Mouse (Mus musculus) neural tube, embryonic 13.5 days (tissue): Measurements from ENCODE around the gene Trex1. TPM values are rescaled to one million over a fixed set of nuclear protein-coding genes. Genes with fewer than 3 reads are reported as not detected.

Experiments
- ATAC-seq: fragments of 200-750 bp; cut with Nextera tagmentation; 2 replicates; pipeline ENCODE4 v1.8.0; 2017; ENCODE audit warnings: low read depth, mild to moderate bottlenecking, moderate TSS enrichment, moderate library complexity
- H3K27ac ChIP-seq: fragments of 300-500 bp; sonication (generic); replicated peaks from 2 replicates; pipeline ENCODE4 v1.5.1; 2015; ENCODE audit warnings: moderate library complexity, mild to moderate bottlenecking, inconsistent platforms
- H3K27me3 ChIP-seq: fragments of 300-500 bp; sonication (generic); 2 replicates; pipeline ENCODE4 v1.6.1; 2015; ENCODE audit warnings: mild to moderate bottlenecking, inconsistent platforms
- H3K36me3 ChIP-seq: fragments of 300-500 bp; sonication (generic); 2 replicates; pipeline ENCODE4 v1.6.1; 2015; ENCODE audit warnings: mild to moderate bottlenecking, inconsistent platforms
- H3K4me1 ChIP-seq: fragments of 300-500 bp; sonication (generic); replicated peaks from 2 replicates; pipeline ENCODE4 v1.6.1; 2015; ENCODE audit warnings: inconsistent platforms
- H3K4me2 ChIP-seq: fragments of 300-500 bp; sonication (generic); 2 replicates; pipeline ENCODE4 v1.6.1; 2015; ENCODE audit warnings: inconsistent platforms, mild to moderate bottlenecking, moderate library complexity
- H3K4me3 ChIP-seq: fragments of 300-500 bp; sonication (generic); 2 replicates; pipeline ENCODE4 v1.5.1; 2015; ENCODE audit warnings: mild to moderate bottlenecking, inconsistent platforms
- H3K9ac ChIP-seq: fragments of 300-500 bp; sonication (generic); 2 replicates; pipeline ENCODE4 v1.6.1; 2015; ENCODE audit warnings: moderate library complexity, mild to moderate bottlenecking, inconsistent platforms
- H3K9me3 ChIP-seq: fragments of 300-500 bp; sonication (generic); 2 replicates; pipeline ENCODE4 v1.6.1; 2016; ENCODE audit warnings: inconsistent platforms
- WGBS: fragments of 180-500 bp; shearing (Covaris S2); methylation state at CpG from one replicate; pipeline ENCODE4 v1.1.7; 2015; 5-methylcytosine and 5-hydroxymethylcytosine counted together
- polyA plus RNA-seq: library from polyadenylated mRNA; unstranded; fragments of >200 nt; fragmentation: Nextera tagmentation; extraction: Ambion mirVana; gene quantifications from 2 replicates; pipeline ENCODE4 v1.2.1, GENCODE M21; 2015

Trex1 gene
- polyA plus RNA-seq, 1 experiment from 2014 or later, result 12.4 TPM

- Histone ChIP-seq H3K4me2 (no peak overlapping the region), H3K9ac (no peak overlapping the region), H3K27ac (no peak overlapping the region), H3K4me3 (no peak overlapping the region), H3K36me3 (no peaks in the 10 kb centered on the region), H3K9me3 (no peaks in the 10 kb centered on the region), H3K4me1 (no peaks in the 10 kb centered on the region), H3K27me3 (no peaks in the 10 kb centered on the region)
- 31% methylated on average over 5 of the region's 5 CpGs for WGBS
- ATAC-seq, result no peak
Observed at GRCm38 (mm10) chr9:109046306-109046705, 13.2 kb downstream of the Trex1 start.

DNA sequence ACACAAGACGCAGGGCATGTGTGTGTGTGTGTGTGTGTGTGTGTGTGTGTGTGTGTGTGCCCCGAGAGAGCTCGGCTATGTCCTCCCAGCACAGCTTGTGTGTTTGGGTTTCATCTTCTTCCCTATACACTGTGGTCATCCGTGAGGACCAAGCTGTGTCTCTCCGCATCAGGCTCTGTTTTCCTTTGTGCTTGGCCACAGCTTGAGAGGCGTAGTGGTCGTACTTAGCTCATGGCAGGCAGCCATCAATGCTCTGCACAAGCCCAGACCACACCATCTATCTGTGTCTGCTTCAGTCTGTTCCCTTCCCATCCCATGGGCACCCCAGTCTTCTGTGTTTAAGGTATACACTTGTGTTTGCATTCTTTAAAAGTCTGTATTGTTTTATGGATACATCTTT, 18.2 kb downstream of the Trex1 start:
- Histone ChIP-seq H3K36me3 (no peaks in the 10 kb centered on the region), H3K4me3 (no peak overlapping the region), H3K4me2 (no peak overlapping the region), H3K9me3 (no peaks in the 10 kb centered on the region), H3K27ac (no peak overlapping the region), H3K27me3 (0 out of 2 replicates have a peak, but pooled peaks cover 5% of the 10 kb centered on the region), H3K9ac (no peak overlapping the region), H3K4me1 (peaks cover 16% of the 10 kb centered on the region)
- no peak for ATAC-seq
- 77% methylated on average over 6 of the region's 7 CpGs for WGBS

DNA sequence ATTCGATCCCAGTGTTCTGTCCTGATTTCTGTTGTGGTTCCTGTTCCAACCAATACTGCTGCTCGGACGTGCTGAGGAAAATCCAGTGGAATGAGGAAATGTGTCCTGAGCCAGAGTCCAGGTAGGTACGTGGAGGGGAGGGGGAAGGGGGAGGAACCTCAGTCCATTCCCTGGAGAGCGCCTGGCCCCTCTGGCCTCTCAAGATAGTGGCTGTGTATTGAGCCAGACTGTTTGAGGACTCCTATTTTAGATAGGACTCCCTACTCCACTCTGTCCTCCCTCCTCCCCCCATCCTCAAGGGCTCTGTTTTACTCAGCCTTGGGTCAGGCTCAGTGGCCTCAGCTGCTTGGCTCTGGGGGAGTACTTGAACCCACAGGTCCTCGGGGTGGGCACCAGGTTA, 18.6 kb downstream of the Trex1 start:
- H3K9me3 ChIP-seq, result no peaks in the 10 kb centered on the region
- peaks cover 16% of the 10 kb centered on the region for H3K4me1 ChIP-seq
- H3K4me3 ChIP-seq, result no peak overlapping the region
- ATAC-seq, result no peak
- H3K27me3 ChIP-seq, result 0 out of 2 replicates have a peak, but pooled peaks cover 5% of the 10 kb centered on the region
- H3K27ac ChIP-seq, result no peak overlapping the region
- no peak overlapping the region for H3K9ac ChIP-seq
- 78% methylated on average over 6 of the region's 6 CpGs for WGBS
- no peak overlapping the region for H3K4me2 ChIP-seq
- no peaks in the 10 kb centered on the region for H3K36me3 ChIP-seq

GRCm38 (mm10) chr9:109040216-109040615, 19.3 kb downstream of the Trex1 start:
- WGBS, result 87% methylated on average over 8 of the region's 8 CpGs
- Histone ChIP-seq H3K4me1 (peaks cover 16% of the 10 kb centered on the region), H3K4me3 (no peak overlapping the region), H3K4me2 (no peak overlapping the region), H3K27ac (no peak overlapping the region), H3K27me3 (0 out of 2 replicates have a peak, but pooled peaks cover 5% of the 10 kb centered on the region), H3K9ac (no peak overlapping the region), H3K9me3 (no peaks in the 10 kb centered on the region), H3K36me3 (no peaks in the 10 kb centered on the region)
- ATAC-seq, result no peak

GRCm38 (mm10) chr9:109039681-109040080, 19.9 kb downstream of the Trex1 start:
- WGBS, result 80% methylated on average over 4 of the region's 4 CpGs
- H3K9me3 ChIP-seq, result no peaks in the 10 kb centered on the region
- H3K27me3 ChIP-seq, result 0 out of 2 replicates have a peak, but pooled peaks cover 5% of the 10 kb centered on the region
- no peak overlapping the region for H3K27ac ChIP-seq
- H3K4me3 ChIP-seq, result no peak overlapping the region
- H3K4me1 ChIP-seq, result peaks cover 16% of the 10 kb centered on the region
- no peak overlapping the region for H3K4me2 ChIP-seq
- no peak overlapping the region for H3K9ac ChIP-seq
- ATAC-seq, result no peak
- H3K36me3 ChIP-seq, result no peaks in the 10 kb centered on the region

- Histone ChIP-seq H3K9me3 (no peaks in the 10 kb centered on the region), H3K4me2 (peak overlapping the region; percentile 83), H3K9ac (peak overlapping the region; percentile 76), H3K4me3 (peak overlapping the region; percentile 60), H3K4me1 (peaks cover 16% of the 10 kb centered on the region), H3K27ac (0 out of 2 replicates have a peak overlapping the region, but pooled peaks have one; percentile 42), H3K27me3 (0 out of 2 replicates have a peak, but pooled peaks cover 5% of the 10 kb centered on the region), H3K36me3 (no peaks in the 10 kb centered on the region)
- 0 out of 2 replicates have a peak, but pooled peaks have one; percentile 47 for ATAC-seq
- 22% methylated on average over 8 of the region's 8 CpGs for WGBS
Observed at GRCm38 (mm10) chr9:109038901-109039364, 20.6 kb downstream of the Trex1 start.

- under 1% methylated on average over 40 of the region's 40 CpGs for WGBS
- Histone ChIP-seq H3K9ac (peak within 1 kb of the TSS; percentile 76), H3K27ac (0 out of 2 replicates have a peak within 1 kb of the TSS, but pooled peaks have one; percentile 42), H3K36me3 (no peaks in the 10 kb centered on the region), H3K4me3 (peak within 1 kb of the TSS; percentile 60), H3K9me3 (no peaks in the 10 kb centered on the region), H3K27me3 (0 out of 2 replicates have a peak, but pooled peaks cover 5% of the 10 kb centered on the region), H3K4me1 (peaks cover 16% of the 10 kb centered on the region), H3K4me2 (peak within 1 kb of the TSS; percentile 83)
- ATAC-seq, result peak; percentile 83
Observed at GRCm38 (mm10) chr9:109038086-109038895, 21.2 kb downstream of the Trex1 start, which contains the start of gene Shisa5. Gene Shisa5, plus strand, starts transcription at chr9:109038565.

DNA sequence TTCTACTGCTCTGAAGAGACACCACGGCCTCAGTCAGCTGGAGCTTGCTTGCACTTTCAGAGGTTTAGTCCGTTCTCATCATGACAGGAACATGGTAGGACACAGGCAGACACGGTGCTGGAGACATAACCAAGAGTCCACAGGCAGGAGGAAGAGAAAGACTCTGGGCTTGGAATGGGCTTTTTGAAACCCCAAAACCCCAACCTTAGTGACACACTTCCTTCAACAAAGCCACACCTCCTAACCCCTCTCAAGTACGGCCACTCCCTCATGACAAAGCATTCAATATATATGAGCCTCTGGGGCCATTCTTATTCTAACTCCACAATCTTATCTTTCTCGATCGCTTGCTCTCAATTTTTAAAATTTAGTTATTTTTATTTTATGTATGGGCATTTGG, 27.1 kb downstream of the Trex1 start:
- Histone ChIP-seq H3K4me2 (no peak overlapping the region), H3K4me3 (no peak overlapping the region), H3K9me3 (no peaks in the 10 kb centered on the region), H3K36me3 (peaks cover 18% of the 10 kb centered on the region), H3K4me1 (no peaks in the 10 kb centered on the region), H3K27ac (no peak overlapping the region), H3K27me3 (no peaks in the 10 kb centered on the region), H3K9ac (no peak overlapping the region)
- no peak for ATAC-seq
- WGBS, result 85% methylated on average over 6 of the region's 6 CpGs

DNA sequence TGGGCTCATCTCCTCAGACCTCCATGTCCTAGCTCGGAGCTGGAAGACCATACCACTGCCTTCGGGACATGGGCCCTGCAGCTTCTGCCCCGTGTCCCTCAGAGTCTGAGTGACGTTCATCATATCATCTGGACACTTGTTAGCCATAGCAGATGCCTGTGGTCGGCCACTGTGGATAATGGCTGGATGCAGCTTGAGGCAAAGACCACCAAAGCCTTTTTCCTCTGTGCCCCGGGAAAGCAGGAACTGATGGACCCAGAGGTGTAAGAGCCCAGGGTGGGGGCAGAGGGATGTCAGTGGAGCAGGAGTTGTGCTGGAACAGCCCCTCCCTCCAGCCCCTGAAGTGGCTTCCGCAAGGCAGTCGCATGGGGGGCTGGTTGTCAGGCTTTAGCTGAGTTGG, 27.8 kb downstream of the Trex1 start:
- Histone ChIP-seq H3K36me3 (peaks cover 24% of the 10 kb centered on the region), H3K9ac (no peak overlapping the region), H3K9me3 (no peaks in the 10 kb centered on the region), H3K4me2 (no peak overlapping the region), H3K27me3 (no peaks in the 10 kb centered on the region), H3K4me3 (no peak overlapping the region), H3K4me1 (no peaks in the 10 kb centered on the region), H3K27ac (no peak overlapping the region)
- no peak for ATAC-seq
- WGBS, result 84% methylated on average over 8 of the region's 8 CpGs

GRCm38 (mm10) chr9:109031001-109031400, 28.5 kb downstream of the Trex1 start:
- no peak for ATAC-seq
- Histone ChIP-seq H3K27ac (no peak overlapping the region), H3K4me3 (no peak overlapping the region), H3K4me2 (no peak overlapping the region), H3K4me1 (no peaks in the 10 kb centered on the region), H3K9me3 (no peaks in the 10 kb centered on the region), H3K27me3 (no peaks in the 10 kb centered on the region), H3K36me3 (peaks cover 24% of the 10 kb centered on the region), H3K9ac (no peak overlapping the region)
- WGBS, result 90% methylated on average over 7 of the region's 7 CpGs

DNA sequence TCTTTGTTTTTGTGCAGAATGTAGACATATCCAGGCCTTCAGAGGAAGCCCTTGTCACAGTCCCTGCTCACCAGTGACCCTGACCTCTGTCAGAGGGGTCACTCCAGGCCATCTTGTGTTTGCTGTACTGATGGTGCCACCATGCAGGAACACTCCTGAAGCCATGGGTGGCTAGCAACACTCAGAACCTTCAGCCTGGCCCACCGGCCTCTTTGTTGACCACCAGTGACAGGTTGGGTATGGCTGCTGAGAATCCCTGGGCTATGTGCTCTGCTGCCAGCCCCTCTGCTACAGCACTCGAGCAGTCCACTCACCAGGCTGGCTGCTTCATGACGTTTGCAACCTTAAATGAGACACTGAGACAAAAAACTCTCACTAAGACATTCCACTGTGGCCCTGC, 29.2 kb downstream of the Trex1 start:
- ATAC-seq, result no peak
- H3K4me2 ChIP-seq, result no peak overlapping the region
- H3K27me3 ChIP-seq, result no peaks in the 10 kb centered on the region
- H3K36me3 ChIP-seq, result peaks cover 31% of the 10 kb centered on the region
- no peak overlapping the region for H3K27ac ChIP-seq
- H3K9ac ChIP-seq, result no peak overlapping the region
- H3K9me3 ChIP-seq, result no peaks in the 10 kb centered on the region
- no peak overlapping the region for H3K4me3 ChIP-seq
- WGBS, result 69% methylated on average over 3 of the region's 3 CpGs
- H3K4me1 ChIP-seq, result no peaks in the 10 kb centered on the region

- no peaks in the 10 kb centered on the region for H3K27me3 ChIP-seq
- ATAC-seq, result no peak
- H3K4me3 ChIP-seq, result no peak overlapping the region
- WGBS, result 80% methylated on average over 5 of the region's 5 CpGs
- H3K4me2 ChIP-seq, result no peak overlapping the region
- no peaks in the 10 kb centered on the region for H3K4me1 ChIP-seq
- no peak overlapping the region for H3K27ac ChIP-seq
- H3K36me3 ChIP-seq, result peaks cover 37% of the 10 kb centered on the region
- no peak overlapping the region for H3K9ac ChIP-seq
- H3K9me3 ChIP-seq, result no peaks in the 10 kb centered on the region
Observed at GRCm38 (mm10) chr9:109028919-109029318, 30.6 kb downstream of the Trex1 start.
